Mouse (Mus musculus) embryonic fibroblast, embryonic 13.5 days (primary cell): ENCODE measurements around the gene Tmem120a. TPM values are rescaled to one million over a fixed set of nuclear protein-coding genes. Genes with fewer than 3 reads are reported as not detected.

Experiments
- H3K27ac ChIP-seq: 2 replicates; pipeline ENCODE4 v1.5.1; 2012; ENCODE audit warnings: low read length, control low read depth, inconsistent platforms; ENCODE audit not compliant: insufficient read depth
- H3K4me1 ChIP-seq: 2 replicates; pipeline ENCODE4 v1.6.1; 2011; ENCODE audit warnings: low read length; ENCODE audit not compliant: control insufficient read depth, insufficient read depth
- H3K4me3 ChIP-seq: 2 replicates; pipeline ENCODE4 v1.5.1; 2011; ENCODE audit warnings: mild to moderate bottlenecking, control low read depth, low read length; ENCODE audit not compliant: insufficient read depth
- CTCF ChIP-seq: IDR thresholded peaks from 2 replicates; pipeline ENCODE4 v1.5.1; 2011; ENCODE audit warnings: mild to moderate bottlenecking, control low read depth, low read length, moderate library complexity, borderline replicate concordance; ENCODE audit not compliant: insufficient read depth
- POLR2A ChIP-seq: IDR thresholded peaks from 2 replicates; pipeline ENCODE4 v1.6.1; 2011; ENCODE audit warnings: low read depth, mild to moderate bottlenecking, control low read depth, low read length, moderate library complexity
- polyA plus RNA-seq: library from polyadenylated mRNA; stranded (reverse); fragments of >200 nt; gene quantifications from 2 replicates; pipeline ENCODE4 v1.2.4, GENCODE M21; 2011; ENCODE audit warnings: low read depth; ENCODE audit not compliant: missing spikeins, insufficient read length

The Tmem120a gene
- polyA plus RNA-seq, 1 experiment = 89.3 TPM

GRCm38 (mm10) chr5:135734057-135734680 is 10.1 kb downstream of the Tmem120a start:
- Histone ChIP-seq H3K4me3 (no peak overlapping the region), H3K27ac (no peak overlapping the region), H3K4me1 (no peaks in the 10 kb centered on the region)
- no peak for TF ChIP-seq POLR2A
- no peak for TF ChIP-seq CTCF

GRCm38 (mm10) chr5:135733071-135733470 is 11.2 kb downstream of the Tmem120a start:
- H3K4me1 ChIP-seq = no peaks in the 10 kb centered on the region
- TF ChIP-seq POLR2A (no peak), CTCF (no peak)

GRCm38 (mm10) chr5:135731322-135731721 is 12.9 kb downstream of the Tmem120a start:
- Histone ChIP-seq H3K4me3 (no peak overlapping the region), H3K27ac (no peak overlapping the region), H3K4me1 (peaks cover 5% of the 10 kb centered on the region; the same call in 1 of the 2 replicates)
- TF ChIP-seq POLR2A = no peak
- no peak for TF ChIP-seq CTCF

More at GRCm38 (mm10) chr5:135733071-135733470, 11.2 kb downstream of the Tmem120a start:
- Histone ChIP-seq H3K27ac (no peak overlapping the region), H3K4me3 (no peak overlapping the region)

GRCm38 (mm10) chr5:135730916-135731315 is 13.3 kb downstream of the Tmem120a start:
- Histone ChIP-seq H3K4me3 (no peak overlapping the region), H3K27ac (no peak overlapping the region), H3K4me1 (peaks cover 10% of the 10 kb centered on the region; the same call in 1 of the 2 replicates)
- TF ChIP-seq POLR2A (no peak), CTCF (no peak)

- peaks cover 10% of the 10 kb centered on the region; the same call in 1 of the 2 replicates for H3K4me1 ChIP-seq
- TF ChIP-seq CTCF = no peak
- TF ChIP-seq POLR2A = no peak
- no peak overlapping the region for H3K4me3 ChIP-seq
- H3K27ac ChIP-seq = no peak overlapping the region
Observed at GRCm38 (mm10) chr5:135730278-135730677, 14.0 kb downstream of the Tmem120a start.

- TF ChIP-seq CTCF (no peak), POLR2A (no peak)
- Histone ChIP-seq H3K4me1 (peaks cover 17% of the 10 kb centered on the region), H3K27ac (no peak overlapping the region), H3K4me3 (no peak overlapping the region)
Observed at GRCm38 (mm10) chr5:135729351-135729750, 14.9 kb downstream of the Tmem120a start.

- TF ChIP-seq CTCF (no peak), POLR2A (no peak)
- Histone ChIP-seq H3K27ac (no peak overlapping the region), H3K4me1 (peaks cover 17% of the 10 kb centered on the region), H3K4me3 (no peak overlapping the region)
Observed at GRCm38 (mm10) chr5:135728361-135728760, 15.9 kb downstream of the Tmem120a start.

- Histone ChIP-seq H3K4me3 (no peak overlapping the region), H3K27ac (no peak overlapping the region), H3K4me1 (peaks cover 17% of the 10 kb centered on the region)
- TF ChIP-seq CTCF (no peak), POLR2A (no peak)
Observed at GRCm38 (mm10) chr5:135727871-135728270, 16.4 kb downstream of the Tmem120a start.

GRCm38 (mm10) chr5:135726641-135727346 is 17.5 kb downstream of the Tmem120a start:
- Histone ChIP-seq H3K4me1 (peaks cover 17% of the 10 kb centered on the region), H3K27ac (peak overlapping the region; percentile 32), H3K4me3 (no peak overlapping the region)
- TF ChIP-seq CTCF (no peak), POLR2A (no peak)

- TF ChIP-seq CTCF (no peak), POLR2A (no peak)
- peaks cover 17% of the 10 kb centered on the region for H3K4me1 ChIP-seq
- H3K4me3 ChIP-seq = 0 out of 2 replicates have a peak overlapping the region, but pooled peaks have one; percentile 2
- H3K27ac ChIP-seq = peak overlapping the region; percentile 89
Observed at GRCm38 (mm10) chr5:135725991-135726390, 18.3 kb downstream of the Tmem120a start.
